Mouse (Mus musculus): ENCODE results near the gene Clec1a. TPM values are rescaled to one million over a fixed set of nuclear protein-coding genes. Genes with fewer than 3 reads are reported as not detected.

Gene Clec1a
- polyA plus RNA-seq, 2 experiments = 0.04 to 0.28 TPM

GRCm38 (mm10) chr6:129408562-129408961 is 43.2 kb downstream of the Clec1a start, which contains the start of gene Clec9a:
Clec9a (plus strand) TSS chr6:129408862.
- ATAC-seq (ENCODE audit: insufficient read depth) (no peak), DNase-seq (ENCODE audit: low read depth in 3 of 3, low spot score in 3 of 3) (no peak)
- no peaks in the 10 kb centered on the region; a peak in 1 of 4 replicates for H3K4me1 ChIP-seq (replicated peaks; ENCODE audit: control insufficient read depth in 2 of 2, insufficient read depth in 2 of 2, low read length in 1 of 2)
- H3K27ac ChIP-seq = no peak within 1 kb of the TSS
- no peak within 1 kb of the TSS for H3K4me3 ChIP-seq (ENCODE audit: insufficient read depth in 1 of 2, low read depth in 2 of 2, low read length in 2 of 2)
- H3K27me3 ChIP-seq (ENCODE audit: control insufficient read depth, insufficient read depth, low read length) = no peaks in the 10 kb centered on the region
- no peak within 1 kb of the TSS for H3K9ac ChIP-seq (replicated peaks)
- no peaks in the 10 kb centered on the region for H3K9me3 ChIP-seq (ENCODE audit: control insufficient read depth, low read length)
- H3K36me3 ChIP-seq (replicated peaks; ENCODE audit: control insufficient read depth, insufficient read depth, low read depth) = no peaks in the 10 kb centered on the region
- WGBS (ENCODE audit: insufficient replicate concordance) = 52% methylated on average over 2 of the region's 2 CpGs
- H3K4me2 ChIP-seq (ENCODE audit: low read depth) = no peak within 1 kb of the TSS
- TF ChIP-seq EP300 (IDR thresholded peaks at IDR 0.05; ENCODE audit: low read depth) (no peak), CTCF (IDR thresholded peaks at IDR 0.05; ENCODE audit: low read depth) (no peak)

GRCm38 (mm10) chr6:129407324-129407723 is 44.5 kb downstream of the Clec1a start:
- H3K9me3 ChIP-seq (ENCODE audit: control insufficient read depth, low read length) = no peaks in the 10 kb centered on the region
- H3K27me3 ChIP-seq (ENCODE audit: control insufficient read depth, insufficient read depth, low read length) = no peaks in the 10 kb centered on the region
- H3K4me2 ChIP-seq (ENCODE audit: low read depth) = no peak overlapping the region
- ATAC-seq (ENCODE audit: insufficient read depth) = no peak
- no peaks in the 10 kb centered on the region for H3K36me3 ChIP-seq (replicated peaks; ENCODE audit: control insufficient read depth, insufficient read depth, low read depth)
- 8% methylated on average over 2 of the region's 2 CpGs for WGBS (ENCODE audit: insufficient replicate concordance)
- H3K27ac ChIP-seq = no peak overlapping the region
- TF ChIP-seq EP300 (IDR thresholded peaks at IDR 0.05; ENCODE audit: low read depth) = no peak
- TF ChIP-seq CTCF (IDR thresholded peaks at IDR 0.05; ENCODE audit: low read depth) = no peak
- H3K9ac ChIP-seq (replicated peaks) = no peak overlapping the region
- H3K4me1 ChIP-seq (replicated peaks; ENCODE audit: control insufficient read depth in 2 of 2, insufficient read depth in 2 of 2, low read length in 1 of 2) = no peaks in the 10 kb centered on the region; a peak in 1 of 4 replicates
- no peak overlapping the region for H3K4me3 ChIP-seq (ENCODE audit: insufficient read depth in 1 of 2, low read depth in 2 of 2, low read length in 2 of 2)
- no peak for DNase-seq (ENCODE audit: low read depth in 3 of 3, low spot score in 3 of 3)

DNA sequence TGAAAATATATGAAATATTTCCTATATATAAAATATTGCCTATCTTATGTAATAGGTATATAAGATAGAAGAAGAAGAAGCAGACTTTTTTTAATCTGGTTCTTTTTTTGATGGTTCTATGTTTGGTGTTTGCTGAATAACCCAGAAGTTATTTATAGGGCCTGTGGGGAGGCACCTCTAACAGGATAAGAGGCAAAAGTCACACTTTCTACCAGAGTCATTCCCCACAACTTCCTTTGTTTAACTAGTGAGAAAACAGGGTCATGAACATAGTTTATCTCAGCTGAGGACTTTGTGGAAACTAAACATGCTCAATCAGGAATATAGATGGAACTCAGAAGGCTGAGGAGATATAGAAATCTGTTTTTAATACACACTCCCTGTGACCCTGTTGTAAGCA is 45.8 kb downstream of the Clec1a start:
- Histone ChIP-seq H3K4me1 (replicated peaks; ENCODE audit: control insufficient read depth in 2 of 2, insufficient read depth in 2 of 2, low read length in 1 of 2) (no peaks in the 10 kb centered on the region; a peak in 1 of 4 replicates), H3K4me2 (ENCODE audit: low read depth) (no peak overlapping the region), H3K27me3 (ENCODE audit: control insufficient read depth, insufficient read depth, low read length) (no peaks in the 10 kb centered on the region), H3K36me3 (replicated peaks; ENCODE audit: control insufficient read depth, insufficient read depth, low read depth) (no peaks in the 10 kb centered on the region), H3K27ac (no peak overlapping the region), H3K4me3 (ENCODE audit: insufficient read depth in 1 of 2, low read depth in 2 of 2, low read length in 2 of 2) (no peak overlapping the region), H3K9ac (replicated peaks) (no peak overlapping the region), H3K9me3 (ENCODE audit: control insufficient read depth, low read length) (no peaks in the 10 kb centered on the region)
- DNase-seq (ENCODE audit: low read depth in 3 of 3, low spot score in 3 of 3) (no peak), ATAC-seq (ENCODE audit: insufficient read depth) (no peak)
- no peak for TF ChIP-seq EP300 (IDR thresholded peaks at IDR 0.05; ENCODE audit: low read depth)
- TF ChIP-seq CTCF (IDR thresholded peaks at IDR 0.05; ENCODE audit: low read depth) = no peak

- no peak overlapping the region for H3K27ac ChIP-seq
- 77% methylated on average over 6 of the region's 6 CpGs for WGBS (ENCODE audit: insufficient replicate concordance)
- no peak overlapping the region for H3K9ac ChIP-seq (replicated peaks)
- H3K36me3 ChIP-seq (replicated peaks; ENCODE audit: control insufficient read depth, insufficient read depth, low read depth) = no peaks in the 10 kb centered on the region
- H3K9me3 ChIP-seq (ENCODE audit: control insufficient read depth, low read length) = no peaks in the 10 kb centered on the region
- ATAC-seq (ENCODE audit: insufficient read depth) (no peak), DNase-seq (ENCODE audit: low read depth in 3 of 3, low spot score in 3 of 3) (no peak)
- H3K4me3 ChIP-seq (ENCODE audit: insufficient read depth in 1 of 2, low read depth in 2 of 2, low read length in 2 of 2) = no peak overlapping the region
- no peaks in the 10 kb centered on the region for H3K27me3 ChIP-seq (ENCODE audit: control insufficient read depth, insufficient read depth, low read length)
- no peaks in the 10 kb centered on the region; a peak in 1 of 4 replicates for H3K4me1 ChIP-seq (replicated peaks; ENCODE audit: control insufficient read depth in 2 of 2, insufficient read depth in 2 of 2, low read length in 1 of 2)
- TF ChIP-seq EP300 (IDR thresholded peaks at IDR 0.05; ENCODE audit: low read depth) = no peak
- no peak for TF ChIP-seq CTCF (IDR thresholded peaks at IDR 0.05; ENCODE audit: low read depth)
- no peak overlapping the region for H3K4me2 ChIP-seq (ENCODE audit: low read depth)
Observed at GRCm38 (mm10) chr6:129403391-129403790, 48.4 kb downstream of the Clec1a start.

GRCm38 (mm10) chr6:129402404-129402803 is 49.4 kb downstream of the Clec1a start:
- H3K4me1 ChIP-seq (replicated peaks; ENCODE audit: control insufficient read depth in 2 of 2, insufficient read depth in 2 of 2, low read length in 1 of 2) = no peaks in the 10 kb centered on the region; a peak in 1 of 4 replicates
- DNase-seq (ENCODE audit: low read depth in 3 of 3, low spot score in 3 of 3) (no peak), ATAC-seq (ENCODE audit: insufficient read depth) (no peak)
- TF ChIP-seq CTCF (IDR thresholded peaks at IDR 0.05; ENCODE audit: low read depth) = no peak
- TF ChIP-seq EP300 (IDR thresholded peaks at IDR 0.05; ENCODE audit: low read depth) = no peak
- H3K27ac ChIP-seq = no peak overlapping the region
- no peaks in the 10 kb centered on the region for H3K9me3 ChIP-seq (ENCODE audit: control insufficient read depth, low read length)
- H3K4me3 ChIP-seq (ENCODE audit: insufficient read depth in 1 of 2, low read depth in 2 of 2, low read length in 2 of 2) = no peak overlapping the region
- WGBS (ENCODE audit: insufficient replicate concordance) = 60% methylated on average over 2 of the region's 2 CpGs
- no peaks in the 10 kb centered on the region for H3K27me3 ChIP-seq (ENCODE audit: control insufficient read depth, insufficient read depth, low read length)
- no peaks in the 10 kb centered on the region for H3K36me3 ChIP-seq (replicated peaks; ENCODE audit: control insufficient read depth, insufficient read depth, low read depth)
- no peak overlapping the region for H3K4me2 ChIP-seq (ENCODE audit: low read depth)
- H3K9ac ChIP-seq (replicated peaks) = no peak overlapping the region
